Mouse (Mus musculus) lung, postnatal 25 days (tissue): ENCODE measurements around the gene Dock3.
"Not testable (repeated sequence)": the region's sequence is repeated elsewhere in the genome, so short reads cannot be mapped to it uniquely, and the experiment has no call there.

Source experiments
- DNase-seq: peaks from one replicate; pipeline ENCODE4 v3.0.0; 2022; ENCODE audit warnings: low spot score

The Dock3 gene

GRCm38 (mm10) chr9:107255596-107255995, 23.9 kb upstream of the Dock3 start:
- DNase-seq, result no peak

- no peak for DNase-seq
These were observed 23.2 kb upstream of the Dock3 start for GRCm38 (mm10) chr9:107254925-107255324.

- DNase-seq, result no peak
These were observed 22.8 kb upstream of the Dock3 start for GRCm38 (mm10) chr9:107254476-107254875.

GRCm38 (mm10) chr9:107252164-107252563, 20.5 kb upstream of the Dock3 start:
- DNase-seq, result no peak

GRCm38 (mm10) chr9:107250416-107251337, 19.0 kb upstream of the Dock3 start:
- DNase-seq, result no peak

- no peak for DNase-seq
These were observed 17.4 kb upstream of the Dock3 start for GRCm38 (mm10) chr9:107249154-107249553.

- DNase-seq, result no peak
These were observed 14.5 kb upstream of the Dock3 start for GRCm38 (mm10) chr9:107246170-107246569.

GRCm38 (mm10) chr9:107245311-107245710, 13.6 kb upstream of the Dock3 start:
- DNase-seq, result no peak

GRCm38 (mm10) chr9:107236151-107236550, 4.4 kb upstream of the Dock3 start:
- no peak for DNase-seq

GRCm38 (mm10) chr9:107235261-107235660, 3.6 kb upstream of the Dock3 start:
- DNase-seq, result no peak

- DNase-seq, result no peak
These were observed 431 bp upstream of the Dock3 start for GRCm38 (mm10) chr9:107232140-107232539.

- DNase-seq, result no peak
These were observed 644 bp downstream of the Dock3 start for GRCm38 (mm10) chr9:107230991-107231538.

- DNase-seq, result no peak
These were observed 7.1 kb downstream of the Dock3 start for GRCm38 (mm10) chr9:107224597-107224996.

- DNase-seq, result not testable (repeated sequence)
These were observed 56.9 kb downstream of the Dock3 start for GRCm38 (mm10) chr9:107174831-107175230.

- no peak for DNase-seq
These were observed 65.9 kb downstream of the Dock3 start for GRCm38 (mm10) chr9:107165792-107166191.

- DNase-seq, result no peak
These were observed 66.9 kb downstream of the Dock3 start for GRCm38 (mm10) chr9:107164825-107165224.

GRCm38 (mm10) chr9:107156388-107156787, 75.3 kb downstream of the Dock3 start:
- not testable (repeated sequence) for DNase-seq

GRCm38 (mm10) chr9:107112791-107113190, 118.9 kb downstream of the Dock3 start:
- no peak for DNase-seq

- DNase-seq, result no peak
These were observed 119.7 kb downstream of the Dock3 start for GRCm38 (mm10) chr9:107112056-107112455.

- DNase-seq, result no peak
These were observed 132.2 kb downstream of the Dock3 start for GRCm38 (mm10) chr9:107099487-107099886.

- DNase-seq, result not testable (repeated sequence)
These were observed 142.3 kb downstream of the Dock3 start for GRCm38 (mm10) chr9:107089451-107089850.

GRCm38 (mm10) chr9:107087531-107087930, 144.2 kb downstream of the Dock3 start:
- DNase-seq, result no peak

GRCm38 (mm10) chr9:107037947-107038346, 193.8 kb downstream of the Dock3 start:
- DNase-seq, result no peak
